Mouse (Mus musculus): ENCODE measurements around the gene Tuft1.

DNA sequence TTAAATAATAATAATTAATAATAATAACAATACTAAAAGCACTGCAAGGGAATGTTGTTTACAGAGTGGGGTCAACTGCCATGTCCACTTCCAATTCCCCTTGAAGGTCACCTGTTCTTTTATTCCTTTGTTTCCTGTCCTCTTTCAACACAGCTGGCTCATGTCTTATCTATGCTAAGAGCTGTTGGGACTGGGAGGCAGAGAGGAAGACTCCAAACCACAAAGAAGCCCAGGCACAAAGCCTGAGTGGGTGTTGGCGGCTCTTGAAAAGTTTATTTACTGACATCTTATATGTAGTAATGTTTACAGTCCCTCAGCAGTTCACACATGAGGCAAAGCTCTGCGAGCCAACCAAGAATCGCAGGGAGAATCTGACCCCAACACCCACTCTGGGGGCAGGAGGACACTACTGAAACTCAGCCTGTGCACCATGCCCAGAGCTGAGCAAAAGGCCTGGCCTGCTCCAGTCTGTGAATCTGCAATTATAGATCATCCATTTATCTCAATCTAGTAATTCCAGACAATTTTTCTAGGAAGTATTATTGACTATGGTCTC lies 61.4 kb downstream of the Tuft1 start:
- no peak for TF ChIP-seq POLR2A (IDR thresholded peaks at IDR 0.05; ENCODE audit: insufficient read length, low read depth)
- TF ChIP-seq TCF3 (IDR thresholded peaks at IDR 0.05; ENCODE audit: insufficient read length, low read depth) = no peak
- TF ChIP-seq USF1 (IDR thresholded peaks at IDR 0.05; ENCODE audit: low read depth) = no peak
- TF ChIP-seq MAX (IDR thresholded peaks at IDR 0.05; ENCODE audit: low read depth) = no peak
- TF ChIP-seq E2F4 (IDR thresholded peaks at IDR 0.05; ENCODE audit: insufficient read depth) = no peak
- no peak for TF ChIP-seq SRF (IDR thresholded peaks at IDR 0.05; ENCODE audit: control insufficient read depth, insufficient read length, low read depth)
- TF ChIP-seq POLR2AphosphoS2 (IDR thresholded peaks at IDR 0.05; ENCODE audit: insufficient read length, low read depth) = no peak
- TF ChIP-seq TCF12 (IDR thresholded peaks at IDR 0.05; ENCODE audit: insufficient read depth, poor library complexity, severe bottlenecking) = no peak
- TF ChIP-seq REST (IDR thresholded peaks at IDR 0.05; ENCODE audit: insufficient read depth, insufficient read length) = no peak
- TF ChIP-seq MYOG (IDR thresholded peaks at IDR 0.05; ENCODE audit: control insufficient read depth in 1 of 3, insufficient read depth in 1 of 3, insufficient read length in 2 of 3, low read depth in 2 of 3) = no peak
- no peak for TF ChIP-seq CEBPB (IDR thresholded peaks at IDR 0.05; ENCODE audit: insufficient read depth, poor library complexity, severe bottlenecking)

All from myocyte (in vitro differentiated cells).